Mouse (Mus musculus): ENCODE results near the gene Slain1. TPM values are rescaled to one million over a fixed set of nuclear protein-coding genes. Genes with fewer than 3 reads are reported as not detected.

The Slain1 gene
- polyA plus RNA-seq, 1 experiment from 2014 or later, result 17.3 TPM

DNA sequence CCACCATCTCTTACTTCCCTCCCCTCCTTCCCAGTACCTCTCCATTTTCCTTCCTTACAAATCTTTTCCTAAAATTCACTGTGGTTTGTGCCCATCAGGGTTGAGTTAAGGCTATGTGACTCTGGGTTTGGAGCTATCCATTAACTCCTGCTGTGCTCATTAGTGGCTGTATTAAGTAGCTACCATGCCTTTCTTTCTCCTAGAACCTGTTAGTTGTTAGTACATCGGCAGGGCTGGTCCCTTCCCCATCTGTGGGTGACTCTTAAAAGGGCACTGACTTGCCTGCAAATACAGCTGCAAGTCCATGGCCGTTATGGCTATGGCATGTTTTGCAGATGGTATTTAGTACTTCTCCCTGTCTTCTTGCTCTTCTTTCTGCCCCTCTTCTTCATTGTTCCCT lies 58.6 kb downstream of the Slain1 start:
- H3K9ac ChIP-seq (replicated peaks), result no peak overlapping the region
- WGBS, result 80% methylated on average over 2 of the region's 2 CpGs
- no peaks in the 10 kb centered on the region for H3K4me1 ChIP-seq (replicated peaks)
- no peak for ATAC-seq
- H3K27me3 ChIP-seq, result no peaks in the 10 kb centered on the region
- no peak overlapping the region for H3K4me2 ChIP-seq (replicated peaks)
- peaks cover 32% of the 10 kb centered on the region for H3K36me3 ChIP-seq
- H3K4me3 ChIP-seq (replicated peaks), result no peak overlapping the region
- H3K27ac ChIP-seq, result no peak overlapping the region
- no peaks in the 10 kb centered on the region for H3K9me3 ChIP-seq

DNA sequence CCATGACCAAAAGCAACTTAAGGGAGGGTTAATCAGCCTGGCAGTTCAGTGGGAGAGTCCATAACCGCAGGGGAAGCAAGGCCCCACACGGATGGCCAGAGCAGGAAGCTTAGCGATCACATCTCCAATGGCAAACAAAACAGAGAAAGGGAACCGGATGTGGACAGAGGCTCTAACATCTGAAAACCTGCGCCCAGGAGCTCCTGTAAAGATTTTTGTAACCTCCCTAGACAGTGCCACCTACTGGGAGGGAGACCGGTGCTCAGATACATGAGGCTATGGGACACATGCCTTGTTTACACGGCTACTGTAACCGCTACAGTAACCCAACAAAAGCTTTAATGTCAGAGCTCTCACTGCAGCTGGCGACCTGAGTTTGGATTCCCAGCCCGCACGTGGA lies 59.2 kb downstream of the Slain1 start:
- Histone ChIP-seq H3K36me3 (peaks cover 28% of the 10 kb centered on the region), H3K4me3 (replicated peaks) (no peak overlapping the region), H3K9me3 (no peaks in the 10 kb centered on the region), H3K4me2 (replicated peaks) (no peak overlapping the region), H3K9ac (replicated peaks) (no peak overlapping the region), H3K27ac (no peak overlapping the region), H3K27me3 (no peaks in the 10 kb centered on the region), H3K4me1 (replicated peaks) (no peaks in the 10 kb centered on the region)
- no peak for ATAC-seq
- 93% methylated on average over 11 of the region's 11 CpGs for WGBS

GRCm38 (mm10) chr14:103712986-103713385 lies 63.0 kb downstream of the Slain1 start:
- ATAC-seq, result no peak
- Histone ChIP-seq H3K9me3 (0 out of 2 replicates have a peak, but pooled peaks cover 2% of the 10 kb centered on the region), H3K27ac (no peak overlapping the region), H3K36me3 (peaks cover 10% of the 10 kb centered on the region), H3K27me3 (no peaks in the 10 kb centered on the region), H3K4me2 (replicated peaks) (no peak overlapping the region), H3K4me1 (replicated peaks) (no peaks in the 10 kb centered on the region), H3K9ac (replicated peaks) (no peak overlapping the region), H3K4me3 (replicated peaks) (no peak overlapping the region)
- 96% methylated on average over 5 of the region's 5 CpGs for WGBS

GRCm38 (mm10) chr14:103717516-103717915 lies 67.5 kb downstream of the Slain1 start:
- no peaks in the 10 kb centered on the region for H3K27me3 ChIP-seq
- H3K4me2 ChIP-seq (replicated peaks), result no peak overlapping the region
- 43% methylated on average over 5 of the region's 5 CpGs for WGBS
- H3K36me3 ChIP-seq, result no peaks in the 10 kb centered on the region
- no peak for ATAC-seq
- peaks cover 9% of the 10 kb centered on the region for H3K4me1 ChIP-seq (replicated peaks)
- no peak overlapping the region for H3K4me3 ChIP-seq (replicated peaks)
- H3K9me3 ChIP-seq, result 0 out of 2 replicates have a peak, but pooled peaks cover 2% of the 10 kb centered on the region
- no peak overlapping the region for H3K27ac ChIP-seq
- H3K9ac ChIP-seq (replicated peaks), result no peak overlapping the region

DNA sequence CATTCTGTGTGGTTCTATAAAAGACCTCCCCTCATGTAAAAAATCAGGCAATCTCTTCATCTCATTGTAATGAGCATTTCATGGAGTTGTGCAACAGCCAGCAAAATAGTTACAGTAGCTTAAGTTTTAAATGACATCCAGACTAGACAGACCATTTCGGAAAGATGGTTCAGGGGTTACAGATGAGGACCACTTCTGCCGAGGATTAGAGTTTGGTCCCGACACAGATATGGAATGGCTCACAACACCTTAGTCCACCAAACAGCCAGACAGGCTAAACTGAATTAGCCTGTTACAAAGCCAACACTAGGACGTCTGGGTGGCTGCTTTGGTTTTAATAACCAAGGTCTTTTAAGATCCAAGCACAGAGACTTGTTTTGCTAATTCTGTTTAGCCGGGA lies 68.0 kb downstream of the Slain1 start:
- H3K4me1 ChIP-seq (replicated peaks), result peaks cover 9% of the 10 kb centered on the region
- H3K4me2 ChIP-seq (replicated peaks), result no peak overlapping the region
- ATAC-seq, result no peak
- no peak overlapping the region for H3K9ac ChIP-seq (replicated peaks)
- H3K27ac ChIP-seq, result no peak overlapping the region
- 0 out of 2 replicates have a peak, but pooled peaks cover 2% of the 10 kb centered on the region for H3K9me3 ChIP-seq
- no peaks in the 10 kb centered on the region for H3K27me3 ChIP-seq
- H3K4me3 ChIP-seq (replicated peaks), result no peak overlapping the region
- 64% methylated on average over 5 of the region's 5 CpGs for WGBS
- H3K36me3 ChIP-seq, result no peaks in the 10 kb centered on the region

DNA sequence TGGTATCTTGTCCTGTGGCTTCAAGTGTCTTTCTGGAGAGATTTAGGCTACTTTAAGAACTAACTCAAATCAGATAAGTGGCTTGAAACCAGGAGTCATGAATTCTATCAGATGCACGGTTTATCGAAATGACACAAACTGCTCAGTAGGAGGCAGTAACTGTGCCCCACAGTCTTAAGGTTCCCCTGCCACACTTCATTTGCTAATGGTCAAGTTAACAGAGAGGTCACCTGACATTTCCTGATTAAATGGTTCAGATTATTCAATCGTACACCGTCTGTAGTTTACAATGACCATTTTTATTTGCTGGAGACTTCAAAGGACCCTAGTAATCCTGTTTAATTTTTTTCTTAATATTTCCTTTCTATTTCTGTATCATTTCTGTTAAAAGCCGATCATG lies 68.4 kb downstream of the Slain1 start:
- Histone ChIP-seq H3K4me3 (replicated peaks) (no peak overlapping the region), H3K27me3 (no peaks in the 10 kb centered on the region), H3K9me3 (0 out of 2 replicates have a peak, but pooled peaks cover 2% of the 10 kb centered on the region), H3K4me1 (replicated peaks) (peaks cover 11% of the 10 kb centered on the region), H3K9ac (replicated peaks) (no peak overlapping the region), H3K36me3 (no peaks in the 10 kb centered on the region), H3K27ac (no peak overlapping the region), H3K4me2 (replicated peaks) (no peak overlapping the region)
- 32% methylated on average over 5 of the region's 5 CpGs for WGBS
- ATAC-seq, result no peak

- Histone ChIP-seq H3K9ac (replicated peaks) (peak overlapping the region; percentile 28), H3K9me3 (0 out of 2 replicates have a peak, but pooled peaks cover 2% of the 10 kb centered on the region), H3K4me2 (replicated peaks) (peak overlapping the region; percentile 45), H3K4me3 (replicated peaks) (peak overlapping the region; percentile 18; the same call in 1 of the 2 replicates), H3K4me1 (replicated peaks) (peaks cover 13% of the 10 kb centered on the region), H3K36me3 (no peaks in the 10 kb centered on the region), H3K27me3 (no peaks in the 10 kb centered on the region), H3K27ac (peak overlapping the region; percentile 75)
- 10% methylated on average over 15 of the region's 15 CpGs for WGBS
- ATAC-seq, result peak; percentile 84
Observed at GRCm38 (mm10) chr14:103718836-103719575, 69.0 kb downstream of the Slain1 start.

DNA sequence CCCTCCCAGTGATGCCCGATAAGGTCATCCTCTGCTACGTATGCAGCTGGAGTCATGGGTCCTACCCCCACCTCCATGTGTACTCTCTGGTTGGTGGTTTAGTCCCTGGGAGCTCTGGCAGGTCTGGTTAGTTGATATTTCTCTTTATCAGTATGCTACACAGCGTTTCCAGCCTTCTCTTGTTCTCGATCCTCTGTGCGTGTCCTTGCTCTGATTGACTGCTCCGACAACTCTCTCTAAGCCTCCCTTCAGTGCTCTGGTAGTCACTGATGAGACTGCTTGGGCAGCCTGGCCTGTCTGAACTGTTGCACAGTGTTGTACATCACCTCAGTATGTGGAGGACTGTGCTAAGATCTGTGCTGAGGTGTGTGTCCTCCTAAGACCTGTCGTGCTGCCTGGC lies 70.1 kb downstream of the Slain1 start:
- H3K9ac ChIP-seq (replicated peaks), result no peak overlapping the region
- peak; percentile 63 for ATAC-seq
- peaks cover 13% of the 10 kb centered on the region for H3K4me1 ChIP-seq (replicated peaks)
- peak overlapping the region; percentile 35 for H3K27ac ChIP-seq
- no peak overlapping the region for H3K4me2 ChIP-seq (replicated peaks)
- H3K4me3 ChIP-seq (replicated peaks), result no peak overlapping the region
- WGBS, result 42% methylated on average over 7 of the region's 7 CpGs
- no peaks in the 10 kb centered on the region for H3K27me3 ChIP-seq
- 0 out of 2 replicates have a peak, but pooled peaks cover 2% of the 10 kb centered on the region for H3K9me3 ChIP-seq
- no peaks in the 10 kb centered on the region for H3K36me3 ChIP-seq

GRCm38 (mm10) chr14:103720637-103721355 lies 70.8 kb downstream of the Slain1 start:
- 56% methylated on average over 13 of the region's 13 CpGs for WGBS
- H3K4me2 ChIP-seq (replicated peaks), result no peak overlapping the region
- ATAC-seq, result peak; percentile 62
- H3K27me3 ChIP-seq, result no peaks in the 10 kb centered on the region
- H3K27ac ChIP-seq, result peak overlapping the region; percentile 35; the same call in 1 of the 2 replicates
- no peak overlapping the region for H3K9ac ChIP-seq (replicated peaks)
- H3K36me3 ChIP-seq, result no peaks in the 10 kb centered on the region
- H3K4me1 ChIP-seq (replicated peaks), result peaks cover 13% of the 10 kb centered on the region
- no peak overlapping the region for H3K4me3 ChIP-seq (replicated peaks)
- no peaks in the 10 kb centered on the region for H3K9me3 ChIP-seq

DNA sequence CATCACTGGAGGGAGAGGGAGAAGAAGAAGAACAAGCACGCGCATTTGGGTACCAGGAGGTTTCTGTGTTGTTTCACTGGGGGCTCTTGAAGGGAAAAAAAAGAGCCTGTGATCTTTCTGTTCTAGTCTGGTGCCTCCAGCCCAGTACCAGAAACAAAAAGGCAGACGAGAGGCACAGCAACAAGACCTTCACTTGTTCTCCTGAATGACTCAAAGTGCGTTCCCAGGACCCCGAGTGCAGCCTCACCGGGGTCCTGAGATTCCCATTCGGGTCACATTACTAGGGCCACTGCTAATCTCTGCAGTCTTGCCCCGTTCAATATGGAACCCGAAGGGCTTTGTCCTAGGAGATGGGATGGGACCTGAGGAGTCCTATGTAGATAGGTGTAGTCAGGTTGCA lies 73.3 kb downstream of the Slain1 start:
- Histone ChIP-seq H3K4me2 (replicated peaks) (no peak overlapping the region), H3K4me3 (replicated peaks) (no peak overlapping the region), H3K4me1 (replicated peaks) (peaks cover 13% of the 10 kb centered on the region), H3K27me3 (no peaks in the 10 kb centered on the region), H3K9ac (replicated peaks) (no peak overlapping the region), H3K9me3 (no peaks in the 10 kb centered on the region), H3K36me3 (no peaks in the 10 kb centered on the region), H3K27ac (no peak overlapping the region)
- 65% methylated on average over 9 of the region's 9 CpGs for WGBS
- no peak for ATAC-seq

- no peak overlapping the region for H3K9ac ChIP-seq (replicated peaks)
Observed at GRCm38 (mm10) chr14:103723841-103724240, 73.8 kb downstream of the Slain1 start.

DNA sequence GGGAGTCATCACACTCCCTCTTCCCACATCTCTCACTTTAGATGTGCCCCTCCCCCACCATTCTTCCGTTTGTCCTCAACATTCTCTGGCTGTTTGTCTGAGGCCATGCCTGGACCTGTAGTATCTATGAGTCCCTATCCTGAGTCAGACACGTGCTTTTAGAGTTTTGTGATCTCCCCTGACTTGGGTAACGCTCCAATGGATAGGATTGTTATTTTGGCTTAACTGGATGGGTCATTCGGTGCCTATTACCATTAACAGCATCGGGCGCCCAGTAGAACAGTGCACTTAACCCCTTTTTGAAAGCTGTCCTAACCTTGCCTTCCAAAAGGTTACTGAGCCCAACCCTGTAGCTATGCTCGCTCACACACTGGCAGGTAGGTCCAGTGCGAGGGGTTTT lies 78.5 kb downstream of the Slain1 start:
- Histone ChIP-seq H3K4me1 (replicated peaks) (0 out of 2 replicates have a peak, but pooled peaks cover under 1% of the 10 kb centered on the region), H3K27me3 (no peaks in the 10 kb centered on the region), H3K9me3 (no peaks in the 10 kb centered on the region), H3K4me2 (replicated peaks) (no peak overlapping the region), H3K4me3 (replicated peaks) (no peak overlapping the region), H3K36me3 (no peaks in the 10 kb centered on the region), H3K9ac (replicated peaks) (no peak overlapping the region), H3K27ac (no peak overlapping the region)
- no peak for ATAC-seq
- 89% methylated on average over 8 of the region's 8 CpGs for WGBS

More at GRCm38 (mm10) chr14:103723841-103724240, 73.8 kb downstream of the Slain1 start:
- WGBS, result 87% methylated on average over 4 of the region's 4 CpGs
- H3K4me1 ChIP-seq (replicated peaks), result peaks cover 13% of the 10 kb centered on the region
- no peak overlapping the region for H3K27ac ChIP-seq
- no peaks in the 10 kb centered on the region for H3K27me3 ChIP-seq
- H3K9me3 ChIP-seq, result no peaks in the 10 kb centered on the region
- H3K36me3 ChIP-seq, result no peaks in the 10 kb centered on the region
- ATAC-seq, result no peak
- H3K4me3 ChIP-seq (replicated peaks), result no peak overlapping the region
- H3K4me2 ChIP-seq (replicated peaks), result no peak overlapping the region

Data from midbrain, embryonic 13.5 days (tissue).